Mouse (Mus musculus) embryonic facial prominence, embryonic 11.5 days (tissue): ENCODE measurements at regions not wholly inside any gene's neighbourhood (a gene's known extent, or its start where the extent isn't known, plus 50 kb on each side); places are given as distances from the start of the nearest gene placed in this dataset.
"Not testable (repeated sequence)": the region's sequence is repeated elsewhere in the genome, so short reads cannot be mapped to it uniquely, and the experiment has no call there.

Experiments
- ATAC-seq: fragments of 200-750 bp; cut with Nextera tagmentation; replicated peaks from 2 replicates; pipeline ENCODE4 v1.8.0; 2017; ENCODE audit warnings: low read depth; ENCODE audit not compliant: insufficient number of reproducible peaks, low FRiP score, low TSS enrichment
- DNase-seq: peaks from one replicate; pipeline ENCODE4 v3.0.0-alpha.2; 2015; ENCODE audit warnings: low spot score
- H3K27ac ChIP-seq: fragments of 300-500 bp; sonication (generic); replicated peaks from 2 replicates; pipeline ENCODE4 v1.5.1; 2014; ENCODE audit warnings: mild to moderate bottlenecking, low read depth, low read length, control low read depth
- H3K27me3 ChIP-seq: fragments of 300-500 bp; sonication (generic); 2 replicates; pipeline ENCODE4 v1.6.1; 2014; ENCODE audit warnings: mild to moderate bottlenecking, low read length, moderate library complexity, mixed read lengths; ENCODE audit not compliant: control insufficient read depth, insufficient read depth
- H3K36me3 ChIP-seq: fragments of 300-500 bp; sonication (generic); replicated peaks from 2 replicates; pipeline ENCODE4 v1.6.1; 2014; ENCODE audit warnings: low read depth, mild to moderate bottlenecking, low read length, moderate library complexity, mixed read lengths; ENCODE audit not compliant: control insufficient read depth, insufficient read depth
- H3K4me1 ChIP-seq: fragments of 300-500 bp; sonication (generic); 2 replicates; pipeline ENCODE4 v1.6.1; 2014; ENCODE audit warnings: low read length, mixed read lengths; ENCODE audit not compliant: control insufficient read depth, insufficient read depth
- H3K4me2 ChIP-seq: fragments of 300-500 bp; sonication (generic); 2 replicates; pipeline ENCODE4 v1.6.1; 2014; ENCODE audit warnings: low read depth, mild to moderate bottlenecking, control low read depth, low read length, moderate library complexity
- H3K4me3 ChIP-seq: fragments of 300-500 bp; sonication (generic); 2 replicates; pipeline ENCODE4 v1.5.1; 2014; ENCODE audit warnings: low read depth, low read length, control low read depth
- H3K9ac ChIP-seq: fragments of 300-500 bp; sonication (generic); replicated peaks from 2 replicates; pipeline ENCODE4 v1.6.1; 2014; ENCODE audit warnings: mild to moderate bottlenecking, control low read depth, low read length
- H3K9me3 ChIP-seq: fragments of 300-500 bp; sonication (generic); replicated peaks from 2 replicates; pipeline ENCODE4 v1.6.1; 2016; ENCODE audit warnings: mild to moderate bottlenecking, low read length, inconsistent platforms, mixed read lengths; ENCODE audit not compliant: control insufficient read depth
- WGBS: fragments of 180-500 bp; shearing (Covaris S2); extraction: QIAGEN DNeasy Blood & Tissue Kit; methylation state at CpG from one replicate; pipeline ENCODE4 v1.1.7; 2014; 5-methylcytosine and 5-hydroxymethylcytosine counted together

DNA sequence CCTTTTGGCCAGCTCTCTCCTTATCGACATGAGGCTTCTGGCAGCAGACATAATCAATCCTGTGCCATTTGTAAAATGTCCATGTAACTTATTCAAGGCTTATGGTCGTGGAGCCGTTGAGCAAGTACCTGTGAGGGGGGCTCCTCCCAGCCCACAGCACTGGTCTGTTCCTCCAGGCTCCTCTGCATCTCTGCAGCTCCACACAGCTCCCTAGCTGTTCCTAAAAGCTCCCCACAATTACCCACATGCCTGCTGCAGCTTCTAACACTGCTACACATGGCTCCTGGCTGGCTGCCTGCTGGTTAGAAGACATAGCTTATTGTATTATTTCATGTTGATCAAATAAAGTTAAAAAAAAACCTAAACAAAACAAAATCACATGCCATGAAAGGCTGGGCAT, 77.9 kb downstream of the Tcp10c start:
- not testable (repeated sequence) for ATAC-seq, H3K4me2 ChIP-seq, H3K9me3 ChIP-seq, H3K27ac ChIP-seq, H3K27me3 ChIP-seq, DNase-seq, H3K4me3 ChIP-seq, H3K36me3 ChIP-seq, H3K4me1 ChIP-seq, H3K9ac ChIP-seq
- WGBS = 76% methylated on average over 3 of the region's 3 CpGs

DNA sequence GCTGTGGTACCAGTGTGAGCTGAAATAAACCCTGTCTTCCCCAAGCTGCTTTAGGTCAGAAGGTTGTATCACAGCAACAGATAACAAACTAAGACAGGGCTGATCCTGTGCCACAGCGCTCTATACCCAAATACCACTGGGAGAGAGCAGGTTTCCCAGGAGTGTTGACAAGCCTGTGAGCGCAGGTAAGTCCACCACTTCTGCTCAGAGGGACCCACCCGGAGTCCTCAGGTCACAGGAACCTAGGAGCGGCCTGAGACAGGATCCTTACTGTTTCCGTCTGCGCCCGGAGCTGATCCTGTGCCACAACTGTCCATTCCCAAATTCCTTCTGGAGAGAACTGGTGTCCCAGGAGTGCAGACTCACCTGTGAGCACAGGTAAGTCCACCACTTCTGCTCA, 79.8 kb downstream of the Tcp10c start:
- H3K27me3 ChIP-seq, H3K9ac ChIP-seq, H3K4me1 ChIP-seq, H3K4me3 ChIP-seq, H3K4me2 ChIP-seq, H3K9me3 ChIP-seq, DNase-seq, H3K27ac ChIP-seq, H3K36me3 ChIP-seq: not testable (repeated sequence)
- WGBS = 88% methylated on average over 7 of the region's 7 CpGs
- ATAC-seq = 0 out of 2 replicates have a peak, but pooled peaks have one; percentile 18

DNA sequence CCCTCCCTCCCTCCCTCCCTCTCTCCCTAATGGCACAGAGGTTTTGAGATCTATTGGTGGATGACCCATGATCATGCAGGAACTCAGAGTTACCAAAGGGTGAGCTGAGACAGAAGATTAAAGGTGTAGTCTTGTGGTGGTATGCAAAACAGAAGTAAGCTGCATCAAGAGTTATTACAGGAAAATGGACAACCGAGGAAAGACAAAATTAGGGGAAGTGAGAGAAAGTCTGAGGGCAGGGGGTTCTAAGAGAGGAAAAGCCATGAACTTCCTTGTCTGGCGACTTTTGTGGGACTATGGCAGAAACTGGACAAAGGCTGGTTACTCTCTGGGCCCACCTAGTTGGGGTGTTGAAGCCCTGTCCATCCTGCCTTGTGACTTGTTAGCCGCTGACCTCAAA, 84.4 kb downstream of the Tcp10c start:
- not testable (repeated sequence) for ATAC-seq, H3K27ac ChIP-seq, H3K4me2 ChIP-seq, H3K27me3 ChIP-seq, H3K36me3 ChIP-seq, H3K9ac ChIP-seq, H3K4me3 ChIP-seq, DNase-seq, H3K9me3 ChIP-seq, H3K4me1 ChIP-seq
- WGBS = 73% methylated on average over 1 of the region's 3 CpGs

DNA sequence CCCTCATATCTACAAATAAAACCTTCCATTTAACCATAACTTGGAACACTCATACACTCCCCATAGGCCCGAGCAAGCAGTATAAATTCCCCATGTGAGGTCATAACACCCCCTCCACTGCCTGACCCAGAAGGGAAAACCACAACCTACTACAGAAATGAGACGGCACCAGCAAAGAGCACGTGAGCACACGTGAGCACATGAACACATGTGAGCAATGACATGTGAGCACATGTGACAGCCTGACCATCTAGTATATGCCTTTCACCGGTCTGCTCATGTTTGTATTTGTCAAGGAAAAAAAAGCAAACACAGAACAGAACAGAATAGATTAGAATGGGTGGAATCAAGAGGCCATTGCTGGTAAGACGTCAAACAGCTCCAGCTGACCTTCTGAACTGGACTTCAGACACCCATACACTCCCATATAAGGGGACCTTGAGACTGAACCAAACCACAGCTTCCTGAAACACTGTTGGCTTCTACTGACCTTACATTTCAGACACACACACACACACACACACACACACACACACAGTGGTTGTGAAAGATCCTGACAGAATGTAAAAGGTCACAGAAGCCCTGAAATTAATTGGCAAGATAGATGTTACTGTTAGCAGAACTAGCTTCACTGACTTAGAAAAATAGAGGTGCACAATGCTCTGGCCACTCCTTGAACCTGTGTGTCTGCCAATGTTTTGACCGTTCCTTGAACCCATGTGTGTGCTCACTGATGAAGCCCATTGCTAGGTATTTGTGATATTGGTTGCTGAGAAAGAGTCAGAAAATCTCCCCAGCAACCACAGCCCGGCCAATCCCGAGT, 86.5 kb downstream of the Tcp10c start:
- DNase-seq, H3K27me3 ChIP-seq, H3K36me3 ChIP-seq, H3K27ac ChIP-seq, H3K4me1 ChIP-seq, H3K9ac ChIP-seq, H3K4me2 ChIP-seq, H3K4me3 ChIP-seq, H3K9me3 ChIP-seq: not testable (repeated sequence)
- ATAC-seq = peak; percentile 53
- 85% methylated on average over 9 of the region's 9 CpGs for WGBS

DNA sequence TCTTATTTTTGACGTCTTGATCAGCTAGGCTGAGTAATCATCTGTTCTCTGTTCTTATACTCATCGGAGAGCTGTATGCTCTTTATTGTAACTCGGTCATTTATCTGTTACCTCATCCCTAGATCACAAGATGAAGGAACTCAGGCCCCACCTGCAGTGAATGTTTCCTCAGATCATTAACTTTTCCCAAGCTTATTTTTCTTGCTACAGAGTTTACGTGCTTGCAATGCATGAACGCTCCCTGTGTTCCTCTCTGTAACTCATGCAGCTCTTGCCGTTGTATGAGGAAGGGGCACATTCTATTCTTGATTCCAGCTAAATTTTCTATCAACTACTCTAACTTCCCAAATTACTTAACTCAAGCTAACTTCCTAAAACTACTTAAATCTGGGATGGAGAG, 87.9 kb downstream of the Tcp10c start:
- not testable (repeated sequence) for H3K27ac ChIP-seq, H3K4me2 ChIP-seq, H3K27me3 ChIP-seq, DNase-seq, H3K9ac ChIP-seq, H3K9me3 ChIP-seq, H3K4me3 ChIP-seq, ATAC-seq, H3K36me3 ChIP-seq, H3K4me1 ChIP-seq
- WGBS = 93% methylated on average over 5 of the region's 6 CpGs

DNA sequence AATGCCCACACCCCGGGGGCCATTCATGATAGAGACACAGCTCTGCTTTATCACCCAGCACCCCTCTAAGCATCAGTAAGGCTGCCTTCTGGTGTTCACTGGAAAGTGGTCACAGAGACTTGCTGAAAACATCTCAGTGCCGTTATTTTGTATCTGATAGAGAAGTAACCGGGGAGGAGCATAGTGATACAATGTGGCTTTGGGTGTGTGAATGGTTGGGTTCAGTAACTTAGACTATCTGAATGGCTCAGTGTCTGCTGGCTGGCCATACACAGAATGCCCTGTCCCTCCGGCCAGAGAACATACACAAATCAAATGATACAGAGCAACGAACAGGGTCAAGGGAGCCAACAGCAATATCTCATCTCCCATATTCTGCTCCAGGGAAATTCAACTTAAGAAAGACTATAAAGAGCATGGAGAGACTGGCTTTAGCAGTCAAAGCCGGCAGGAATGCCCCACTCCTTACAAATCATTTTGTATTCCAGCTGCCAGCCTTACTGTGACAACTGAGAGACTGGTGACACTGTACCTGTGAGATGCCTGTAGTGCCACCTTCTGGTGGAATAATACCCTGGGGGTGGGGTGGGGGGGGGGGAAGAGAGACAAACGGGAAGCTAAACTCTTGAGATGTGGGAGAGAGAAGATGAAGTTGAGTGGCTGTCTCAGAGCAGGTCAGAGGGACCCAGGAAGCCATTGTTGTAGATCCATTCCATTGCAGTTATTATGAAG, 102.7 kb downstream of the Tcp10c start:
- not testable (repeated sequence) for DNase-seq, H3K4me2 ChIP-seq, H3K36me3 ChIP-seq, H3K27me3 ChIP-seq, H3K9me3 ChIP-seq, H3K4me1 ChIP-seq, H3K9ac ChIP-seq, H3K27ac ChIP-seq, H3K4me3 ChIP-seq
- 93% methylated on average over 6 of the region's 7 CpGs for WGBS
- ATAC-seq = 0 out of 2 replicates have a peak, but pooled peaks have one; percentile 59

- 74% methylated on average over 2 of the region's 2 CpGs for WGBS
- not testable (repeated sequence) for H3K9me3 ChIP-seq, H3K4me2 ChIP-seq, H3K4me3 ChIP-seq, H3K9ac ChIP-seq, H3K27me3 ChIP-seq, H3K4me1 ChIP-seq, DNase-seq, H3K36me3 ChIP-seq, H3K27ac ChIP-seq
- 0 out of 2 replicates have a peak, but pooled peaks have one; percentile 32 for ATAC-seq
Measured at GRCm38 (mm10) chr17:13457942-13458341, 103.6 kb downstream of the Tcp10c start.

GRCm38 (mm10) chr17:13458814-13459213, 104.4 kb downstream of the Tcp10c start:
- DNase-seq, H3K4me1 ChIP-seq, H3K27ac ChIP-seq, H3K4me3 ChIP-seq, H3K36me3 ChIP-seq, H3K9me3 ChIP-seq, H3K9ac ChIP-seq, H3K4me2 ChIP-seq, H3K27me3 ChIP-seq, ATAC-seq: not testable (repeated sequence)
- WGBS = no CpG with 5 or more reads among the region's 2 CpGs
